Mouse (Mus musculus): ENCODE results near the gene Dnah8. TPM values are rescaled to one million over a fixed set of nuclear protein-coding genes. Genes with fewer than 3 reads are reported as not detected.

The Dnah8 gene
- polyA plus RNA-seq, 1 experiment: 9.8 TPM

DNA sequence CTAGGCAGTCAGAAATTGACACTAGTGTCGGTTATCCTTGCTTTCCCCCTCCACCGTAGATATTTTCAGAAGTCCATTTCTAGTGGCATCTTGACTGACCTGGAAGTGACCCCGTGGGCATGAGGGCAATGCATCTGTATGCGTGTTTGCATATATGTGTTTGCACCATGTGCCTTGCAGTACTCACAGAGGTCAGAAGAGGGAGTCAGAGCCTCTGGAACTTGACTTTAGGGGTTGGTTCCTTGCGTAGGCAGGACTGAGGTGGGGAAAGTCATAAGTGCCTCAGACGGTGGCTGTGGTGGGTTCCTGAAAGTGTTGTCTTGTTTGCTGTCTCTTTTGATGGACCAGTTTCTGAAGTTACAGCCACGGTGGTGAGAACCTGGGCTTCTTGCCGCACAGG is 110.6 kb downstream of the Dnah8 start:
- DNase-seq (ENCODE audit: low read depth, low spot score): no peak

DNA sequence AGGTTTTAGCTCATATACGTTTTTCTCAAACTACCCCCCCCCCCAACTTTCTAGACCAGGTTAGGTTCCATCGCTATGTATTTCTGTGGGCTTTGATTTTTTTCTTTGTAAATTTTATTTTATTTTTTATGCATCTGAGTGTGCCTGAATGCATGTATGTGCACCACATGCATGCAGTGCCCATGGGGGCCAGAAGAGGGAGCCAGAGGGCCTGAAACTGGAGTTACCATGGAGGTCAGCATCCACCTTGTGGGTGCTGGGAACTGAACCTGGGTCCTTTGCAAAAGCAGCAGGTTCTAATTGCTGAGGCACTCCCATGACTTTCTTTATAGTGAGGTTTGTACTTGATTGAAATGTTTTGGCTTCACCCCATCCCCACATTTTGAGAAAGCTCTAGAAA is 111.3 kb downstream of the Dnah8 start:
- WGBS: 100% methylated on average over 2 of the region's 2 CpGs

More for the DNA sequence above, 110.6 kb downstream of the Dnah8 start:
- WGBS: 89% methylated on average over 8 of the region's 8 CpGs

DNA sequence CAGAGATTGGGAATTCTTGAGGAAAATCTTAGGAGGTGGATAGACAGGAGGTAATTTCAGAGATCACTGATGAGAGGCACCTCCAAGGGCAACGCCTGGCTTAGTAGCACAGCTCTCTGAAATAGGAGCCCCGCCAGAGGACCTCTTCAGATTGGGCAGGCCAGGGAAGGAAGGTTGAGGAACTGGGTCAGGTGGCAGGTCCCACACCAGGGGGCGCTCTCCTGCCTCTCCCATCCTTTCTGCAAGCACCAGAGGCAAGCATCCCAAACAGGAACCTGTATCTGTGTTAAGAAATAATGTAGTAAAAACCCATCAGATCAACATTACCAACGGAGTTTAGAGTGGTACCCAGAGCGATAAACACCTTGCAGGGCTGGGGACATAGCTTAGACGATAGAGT is 113.6 kb downstream of the Dnah8 start:
- WGBS: 55% methylated on average over 6 of the region's 6 CpGs
- DNase-seq (ENCODE audit: low read depth, low spot score): no peak

More for the DNA sequence above, 111.3 kb downstream of the Dnah8 start:
- DNase-seq (ENCODE audit: low read depth, low spot score): no peak

DNA sequence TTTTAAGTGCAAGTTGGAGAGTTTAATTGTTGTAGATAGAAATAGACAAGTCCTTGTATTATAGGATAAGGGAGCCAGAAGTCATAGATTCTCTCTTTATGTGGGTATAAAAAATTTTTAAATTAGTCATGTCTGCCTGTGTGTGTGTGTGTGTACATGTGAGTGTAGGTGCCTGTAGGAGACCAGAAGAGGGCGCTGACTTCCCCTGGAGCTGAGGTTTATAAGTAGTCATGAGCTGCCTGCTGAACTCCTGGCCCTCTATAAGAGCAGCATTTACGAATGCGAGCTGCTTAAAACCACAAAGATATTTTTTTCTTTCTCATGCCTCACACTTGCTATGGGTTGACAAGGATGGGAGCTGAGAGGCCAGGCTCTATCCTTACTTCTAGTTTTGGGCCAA is 115.6 kb downstream of the Dnah8 start:
- WGBS: 96% methylated on average over 3 of the region's 3 CpGs
- DNase-seq (ENCODE audit: low read depth, low spot score): no peak

DNA sequence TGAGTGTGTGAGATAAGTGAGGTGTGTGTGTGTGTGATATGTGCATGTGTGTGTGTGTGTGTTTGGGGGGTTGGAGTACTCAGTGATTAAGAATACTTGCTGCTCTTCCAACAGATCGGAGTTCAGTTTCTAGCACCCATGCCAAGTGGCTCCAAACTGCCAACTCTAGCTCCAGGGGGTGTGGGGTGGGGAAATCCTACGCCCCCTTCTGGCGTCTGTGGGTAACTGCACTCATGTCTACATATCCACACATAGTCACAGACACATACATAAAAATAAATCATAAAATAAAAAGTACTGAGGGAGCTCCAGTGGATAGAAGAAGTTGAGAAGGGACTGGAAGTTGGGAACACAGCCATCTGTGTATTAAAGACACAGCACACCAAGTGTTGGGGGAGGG is 119.8 kb downstream of the Dnah8 start:
- 83% methylated on average over 3 of the region's 3 CpGs for WGBS
- DNase-seq (ENCODE audit: low read depth, low spot score): no peak

DNA sequence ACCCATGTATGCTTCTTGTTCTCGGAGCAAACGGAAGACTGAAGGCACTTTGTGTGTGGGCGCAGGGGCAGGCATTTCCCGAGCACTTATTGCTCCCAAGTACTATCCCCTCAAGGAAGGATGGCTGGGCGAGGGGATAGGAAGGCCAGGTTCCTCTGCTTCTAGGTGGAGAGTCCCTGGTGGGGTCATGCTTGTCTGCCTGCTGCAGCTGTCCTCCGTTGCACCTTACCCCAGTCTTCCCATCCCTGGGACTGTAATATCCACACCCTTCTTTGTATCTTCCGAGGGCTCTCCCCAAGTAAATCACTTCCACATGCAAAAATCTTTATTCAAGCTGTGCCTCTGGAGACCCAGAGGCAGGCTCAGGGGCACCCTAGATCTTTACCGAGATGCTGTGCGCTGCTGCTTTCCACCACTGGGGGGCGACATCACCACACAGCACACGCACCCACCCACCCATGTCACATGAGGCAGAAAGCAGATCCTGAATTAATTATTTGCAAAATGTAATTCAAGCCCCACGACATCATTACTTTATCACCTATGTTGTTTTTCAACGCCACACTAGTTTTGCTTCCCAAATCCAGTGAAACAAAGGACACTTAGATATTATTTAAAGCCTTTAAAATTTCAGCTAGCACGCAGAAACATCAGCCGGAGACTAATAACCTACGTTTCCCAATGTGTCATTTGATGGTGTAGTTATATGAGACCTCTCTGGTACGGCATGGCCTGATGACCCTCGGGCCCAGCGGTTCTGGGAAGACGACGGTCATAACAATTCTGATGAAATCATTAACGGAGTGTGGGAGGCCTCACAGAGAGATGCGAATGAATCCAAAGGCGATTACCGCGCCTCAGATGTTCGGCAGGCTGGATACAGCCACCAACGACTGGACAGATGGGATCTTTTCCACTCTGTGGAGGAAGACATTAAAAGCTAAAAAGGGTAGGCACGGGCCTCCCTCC is 122.2 kb downstream of the Dnah8 start:
- no peak for DNase-seq (ENCODE audit: low read depth, low spot score)
- 62% methylated on average over 29 of the region's 29 CpGs for WGBS

DNA sequence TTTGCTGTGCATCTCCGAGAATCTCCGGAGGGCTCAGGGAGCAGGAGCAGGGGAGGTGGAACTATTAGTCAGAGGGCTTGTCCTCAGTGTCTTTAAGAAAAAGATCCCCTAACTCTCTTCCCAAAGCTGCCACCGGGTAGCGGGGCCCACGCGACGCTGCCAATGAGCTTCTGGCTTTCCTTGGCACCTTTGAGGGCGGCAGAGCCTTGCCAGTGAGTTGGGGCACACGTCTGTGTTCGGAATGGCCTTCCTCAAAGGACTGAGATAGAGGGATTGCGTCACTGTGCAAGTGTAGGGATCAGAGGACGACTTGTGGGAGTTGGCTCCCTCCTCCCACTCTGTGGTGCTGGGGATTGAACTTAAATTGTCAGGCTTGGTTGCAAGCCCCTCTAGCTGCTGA is 125.2 kb downstream of the Dnah8 start:
- no peak for DNase-seq (ENCODE audit: low read depth, low spot score)
- 87% methylated on average over 12 of the region's 12 CpGs for WGBS

DNA sequence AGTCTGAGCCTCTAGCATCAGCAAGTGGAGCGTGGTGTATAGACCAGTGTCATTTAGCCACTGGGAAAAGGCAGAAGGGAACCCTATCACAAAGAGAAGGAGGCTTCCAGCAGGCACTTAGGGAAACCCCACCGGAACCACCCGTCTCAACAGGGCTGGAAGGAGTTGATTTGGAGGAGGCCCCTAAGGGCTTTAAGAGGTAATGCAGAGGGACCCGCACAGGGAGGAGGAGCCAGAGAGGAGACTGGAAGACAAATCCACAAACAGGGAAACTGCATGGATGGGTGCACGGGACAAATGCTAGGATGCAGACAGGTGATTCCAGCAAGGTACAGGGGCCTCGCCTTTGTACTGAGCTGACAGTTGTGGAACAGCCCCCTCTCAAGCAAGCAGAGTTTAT is 126.1 kb downstream of the Dnah8 start:
- 48% methylated on average over 6 of the region's 6 CpGs for WGBS
- DNase-seq (ENCODE audit: low read depth, low spot score): no peak

DNA sequence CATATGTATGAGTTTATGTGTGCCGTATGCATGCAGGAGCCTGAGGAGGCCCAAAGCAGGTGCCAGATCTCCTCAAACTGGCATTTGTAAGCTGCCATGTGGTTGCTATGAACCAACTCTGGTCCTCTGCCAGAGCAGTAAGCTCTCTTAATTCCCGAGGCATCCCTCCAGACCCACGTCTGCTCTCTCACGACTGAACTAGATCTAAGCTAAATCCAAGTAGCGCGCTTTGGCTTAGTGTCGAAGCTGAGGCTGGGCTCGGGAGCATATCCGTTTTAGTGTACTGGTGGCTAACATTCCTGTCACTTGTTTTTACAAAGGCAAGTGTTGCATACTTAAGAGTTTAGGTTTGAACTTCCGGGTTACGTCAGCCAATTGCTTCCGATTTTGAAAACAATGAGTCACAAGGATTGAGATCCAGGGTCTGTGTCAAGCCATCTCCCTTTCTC is 128.2 kb downstream of the Dnah8 start:
- no peak for DNase-seq (ENCODE audit: low read depth, low spot score)

DNA sequence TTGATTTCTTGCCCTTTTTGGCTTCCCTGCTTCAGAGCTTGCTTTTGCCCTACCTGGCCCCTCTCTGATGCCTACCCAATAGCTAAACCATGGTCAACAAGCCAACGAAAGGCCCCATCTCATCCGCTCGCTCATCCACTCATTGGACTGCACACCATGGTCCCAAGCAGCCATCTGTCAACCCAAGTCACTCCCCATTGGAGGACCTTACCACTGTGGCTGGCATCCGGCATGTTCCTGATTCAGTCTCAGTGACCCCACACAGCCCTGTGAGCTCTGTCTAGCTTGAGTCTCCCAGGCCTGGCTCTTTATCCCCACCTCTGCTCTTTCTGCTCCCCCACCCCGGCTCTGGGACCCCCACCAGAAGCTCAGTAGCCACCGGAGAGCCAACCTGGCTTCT is 129.0 kb downstream of the Dnah8 start:
- DNase-seq (ENCODE audit: low read depth, low spot score): no peak
- 84% methylated on average over 6 of the region's 6 CpGs for WGBS

More for the DNA sequence above, 128.2 kb downstream of the Dnah8 start:
- 80% methylated on average over 12 of the region's 12 CpGs for WGBS

DNA sequence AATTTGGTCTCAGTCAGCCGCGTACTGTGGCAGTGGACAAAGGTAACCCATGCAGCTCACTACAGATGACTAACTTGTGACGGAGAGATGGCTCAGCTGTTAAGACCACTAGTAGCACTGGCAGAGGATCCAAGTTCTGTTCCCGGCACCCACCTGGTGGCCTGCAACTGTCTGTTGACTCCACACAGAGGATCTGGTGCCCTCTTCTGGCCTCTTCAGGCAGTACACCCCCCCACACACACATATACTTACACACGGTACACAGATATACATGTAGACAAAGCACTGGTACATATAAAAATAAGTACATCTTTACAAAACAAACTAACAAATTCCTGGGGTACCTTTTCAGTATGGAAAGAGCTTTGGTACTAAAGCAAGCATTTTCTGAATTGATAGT is 132.6 kb downstream of the Dnah8 start:
- WGBS: 99% methylated on average over 5 of the region's 5 CpGs
- DNase-seq (ENCODE audit: low read depth, low spot score): no peak

DNA sequence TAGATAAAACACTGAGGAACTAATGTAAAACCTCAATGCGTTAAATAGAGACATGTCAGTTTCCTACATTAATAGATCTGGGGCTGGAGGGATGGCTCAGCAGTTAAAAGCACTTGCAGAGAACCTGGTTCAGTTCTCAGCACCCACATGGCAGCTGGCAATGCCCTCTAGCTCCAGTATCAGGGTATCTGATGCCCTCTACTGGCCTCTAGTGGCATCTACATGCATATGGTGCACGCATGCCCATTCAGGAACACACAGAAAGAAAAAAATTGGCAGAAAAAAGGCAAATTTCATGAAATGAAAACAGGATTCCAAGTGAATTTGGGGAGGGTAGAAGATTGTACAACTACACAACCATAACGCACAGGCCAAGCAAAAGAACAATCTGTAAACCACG is 136.2 kb downstream of the Dnah8 start:
- no peak for DNase-seq (ENCODE audit: low read depth, low spot score)
- WGBS: 92% methylated on average over 4 of the region's 4 CpGs

DNA sequence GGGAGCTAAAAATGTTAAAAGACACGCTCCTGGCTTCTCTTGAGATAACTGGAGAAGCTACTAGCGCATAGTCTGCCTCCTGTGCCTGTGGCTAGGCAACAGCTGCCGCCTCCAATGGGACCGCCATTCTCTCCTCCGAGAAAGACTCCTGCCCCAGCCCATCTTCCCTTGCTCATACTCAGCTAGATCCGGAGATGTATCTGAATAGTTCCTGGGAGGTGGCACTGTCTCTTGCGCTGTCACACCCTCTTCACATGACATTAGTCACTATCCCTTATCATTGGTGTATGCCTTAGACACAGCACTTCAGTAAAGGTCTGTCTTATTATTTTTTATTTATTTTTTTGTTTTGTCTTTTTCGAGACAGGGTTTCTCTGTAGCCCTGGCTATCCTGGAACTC is 140.1 kb downstream of the Dnah8 start:
- DNase-seq (ENCODE audit: low read depth, low spot score): no peak
- 90% methylated on average over 8 of the region's 8 CpGs for WGBS

DNA sequence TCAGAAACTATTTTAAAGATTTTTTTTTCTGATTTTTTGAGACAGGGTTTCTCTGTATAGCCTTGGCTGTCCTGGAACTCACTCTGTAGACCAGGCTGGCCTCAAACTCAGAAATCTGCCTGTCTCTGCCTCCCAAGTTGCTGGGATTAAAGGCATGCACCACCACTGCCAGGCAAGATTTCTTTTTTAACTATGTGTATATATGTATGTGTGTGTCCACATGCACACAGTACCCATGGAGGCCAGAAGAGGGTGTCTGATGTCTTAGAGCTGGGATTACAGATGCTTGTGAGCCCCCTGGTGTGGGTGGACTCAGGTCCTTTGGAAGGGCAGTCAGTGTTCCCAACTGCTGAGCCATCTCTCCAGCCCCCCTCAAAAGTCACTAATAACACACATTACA is 150.3 kb downstream of the Dnah8 start:
- no peak for DNase-seq (ENCODE audit: low read depth, low spot score)

DNA sequence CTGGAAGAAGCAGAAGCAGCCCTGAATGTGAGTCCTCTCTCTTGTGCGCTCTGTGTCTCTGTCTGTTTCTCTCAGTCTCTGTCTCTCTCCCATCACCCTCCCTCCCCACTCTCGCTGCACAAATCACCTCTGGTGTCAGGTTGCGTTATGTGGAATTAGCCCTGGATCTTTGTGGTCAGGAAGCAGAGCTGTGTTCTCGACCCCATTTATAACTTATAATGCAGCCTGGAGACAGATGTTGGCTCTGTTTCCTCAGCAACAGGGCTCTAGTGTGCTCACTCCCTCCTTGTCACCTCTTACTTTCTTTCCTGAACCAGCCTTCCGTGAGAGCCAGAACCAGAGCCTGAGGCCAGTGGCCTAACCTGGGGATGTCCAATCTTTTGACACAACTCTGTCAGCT is 150.9 kb downstream of the Dnah8 start:
- WGBS: 50% methylated on average over 5 of the region's 5 CpGs
- DNase-seq (ENCODE audit: low read depth, low spot score): no peak

DNA sequence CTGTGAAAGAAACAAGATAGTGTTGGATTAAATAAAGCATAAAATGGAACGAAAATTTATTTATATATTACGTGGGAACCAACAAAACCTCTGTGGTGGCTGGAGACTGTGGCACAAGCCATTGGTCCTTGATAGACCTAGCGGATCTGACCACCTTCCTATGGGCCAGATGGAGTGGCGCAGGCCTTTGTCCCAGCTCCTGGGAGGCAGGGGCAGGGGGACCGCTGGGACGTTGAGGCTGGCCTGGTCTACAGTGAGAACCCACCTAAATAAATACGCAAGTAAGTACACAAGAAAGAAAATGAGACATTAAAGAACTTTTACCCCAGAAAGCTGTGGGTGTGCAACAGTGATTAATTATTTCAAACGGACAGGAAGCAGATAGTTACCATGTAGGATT is 156.9 kb downstream of the Dnah8 start:
- no peak for DNase-seq (ENCODE audit: low read depth, low spot score)
- 85% methylated on average over 8 of the region's 8 CpGs for WGBS

DNA sequence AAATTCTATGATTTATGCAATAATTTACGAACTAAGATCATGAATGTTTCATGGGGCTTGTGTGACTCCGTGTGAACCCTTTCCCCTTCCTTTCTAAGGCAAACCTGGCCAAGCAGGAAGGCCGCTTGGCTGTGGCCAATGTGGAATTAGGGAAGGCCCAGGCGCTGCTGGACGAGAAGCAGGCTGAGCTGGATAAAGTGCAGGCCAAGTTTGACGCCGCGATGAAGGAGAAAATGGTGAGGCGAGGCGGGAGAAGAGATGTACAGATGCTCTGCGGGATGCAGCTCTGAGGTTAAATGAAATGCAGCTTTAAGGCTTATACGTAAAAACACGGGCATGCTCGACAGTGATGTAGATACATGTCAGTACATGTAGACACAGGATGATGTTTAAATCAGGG is 158.1 kb downstream of the Dnah8 start:
- DNase-seq (ENCODE audit: low read depth, low spot score): no peak
- WGBS: 85% methylated on average over 14 of the region's 14 CpGs

DNA sequence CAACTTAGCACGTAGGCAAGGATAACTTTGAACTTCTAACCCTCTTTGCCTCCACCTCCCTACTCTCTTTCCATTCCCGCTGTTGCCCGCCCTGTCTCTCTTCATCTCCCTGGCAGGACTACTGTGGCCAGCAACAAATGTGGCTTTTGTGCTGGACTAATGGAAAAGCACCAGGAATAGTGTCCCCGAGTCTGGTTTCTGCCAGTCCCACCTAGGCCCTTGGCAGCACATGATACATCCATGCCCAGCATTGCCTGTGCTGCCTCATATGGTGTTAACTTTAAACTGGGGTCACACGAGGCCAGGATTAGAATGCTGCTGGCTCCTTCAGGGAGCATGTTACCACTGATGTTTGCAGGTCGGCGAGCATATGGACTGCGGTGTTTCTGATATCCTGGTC is 164.2 kb downstream of the Dnah8 start:
- 93% methylated on average over 8 of the region's 8 CpGs for WGBS
- DNase-seq (ENCODE audit: low read depth, low spot score): no peak

DNA sequence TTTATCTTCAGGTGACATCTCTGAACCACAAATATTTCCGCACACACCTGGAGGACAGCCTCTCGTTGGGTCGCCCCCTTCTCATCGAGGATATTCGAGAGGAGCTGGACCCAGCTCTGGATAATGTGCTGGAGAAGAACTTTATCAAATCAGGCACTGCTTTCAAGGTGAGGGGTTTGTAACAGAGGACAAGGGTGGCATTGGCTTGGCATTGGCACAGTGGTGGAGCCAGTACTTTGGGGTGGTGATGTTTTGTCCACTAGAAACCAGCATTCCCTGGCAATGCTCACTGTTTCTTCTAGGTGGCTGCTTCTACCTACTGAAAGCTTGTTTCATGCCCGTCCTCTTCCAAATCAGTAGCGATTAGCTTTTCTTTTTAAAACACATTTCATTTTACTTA is 166.7 kb downstream of the Dnah8 start:
- WGBS: 93% methylated on average over 7 of the region's 7 CpGs

DNA sequence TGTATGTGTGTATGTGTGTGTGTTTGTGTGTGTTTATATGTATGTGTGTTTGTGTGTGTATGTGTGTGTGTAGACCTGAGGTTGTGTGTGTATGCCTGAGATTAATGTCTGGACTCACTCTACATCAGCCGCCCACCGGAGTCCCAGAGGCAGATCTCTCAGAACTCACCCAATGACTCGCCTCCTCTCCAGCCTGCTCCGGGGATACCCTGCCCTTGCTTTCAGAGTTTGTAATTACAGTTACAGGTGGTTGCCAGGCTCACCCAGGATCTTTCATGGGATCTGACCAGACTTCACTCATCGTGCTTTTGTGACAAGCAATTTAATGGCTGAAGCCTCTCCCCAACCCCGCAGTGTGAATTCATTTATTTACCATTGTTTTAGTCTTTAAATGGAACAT is 168.2 kb downstream of the Dnah8 start:
- no peak for DNase-seq (ENCODE audit: low read depth, low spot score)
- WGBS: 79% methylated on average over 6 of the region's 6 CpGs

More for the DNA sequence above, 166.7 kb downstream of the Dnah8 start:
- DNase-seq (ENCODE audit: low read depth, low spot score): no peak

DNA sequence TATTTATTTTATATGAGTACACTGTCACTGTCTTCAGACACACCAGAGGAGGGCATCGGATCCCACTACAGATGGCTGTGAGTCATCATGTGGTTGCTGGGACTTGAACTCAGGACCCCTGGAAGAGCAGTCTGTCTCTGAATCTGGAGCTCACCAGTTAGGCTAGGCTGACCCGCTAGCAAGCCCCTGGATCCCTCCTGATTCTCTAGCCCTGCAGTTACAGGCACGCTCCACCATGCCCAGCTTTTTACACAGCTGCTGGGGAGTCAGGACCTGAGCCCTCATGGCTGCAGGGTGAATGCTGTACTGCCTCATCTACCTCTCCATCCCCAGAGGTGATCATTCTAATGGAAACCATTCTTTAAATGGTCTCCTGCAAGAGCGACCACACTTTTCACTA is 172.5 kb downstream of the Dnah8 start:
- 90% methylated on average over 4 of the region's 4 CpGs for WGBS
- no peak for DNase-seq (ENCODE audit: low read depth, low spot score)

Data from large intestine, adult 2 months (tissue).